Mouse (Mus musculus) kidney, embryonic 15.5 days (tissue): ENCODE results near the gene Hsf2bp. TPM values are rescaled to one million over a fixed set of nuclear protein-coding genes. Genes with fewer than 3 reads are reported as not detected.

ENCODE experiments used
- polyA plus RNA-seq: library from polyadenylated mRNA; unstranded; fragments of >200 nt; fragmentation: Nextera tagmentation; extraction: Ambion mirVana; gene quantifications from 2 replicates; pipeline ENCODE4 v1.2.1, GENCODE M21; 2015

The Hsf2bp gene
- polyA plus RNA-seq, 1 experiment from 2014 or later: 0.70 TPM

Other genes with a start within 250 kb of the Hsf2bp start
- gene Sik1, start 180.5 kb downstream of the Hsf2bp start, polyA plus RNA-seq: 17.5 and 18.5 TPM in 2 replicates
- 71.0 and 73.6 TPM in 2 replicates for gene Rrp1b, start 249 bp downstream of the Hsf2bp start, polyA plus RNA-seq
- 11.9 and 14.9 TPM in 2 replicates for gene Notch3, start 130.5 kb upstream of the Hsf2bp start, polyA plus RNA-seq
- 0.10 and 0.19 TPM in 2 replicates for gene Ephx3, start 153.2 kb upstream of the Hsf2bp start, polyA plus RNA-seq
- 100 and 101 TPM in 2 replicates for gene Brd4, start 248.4 kb upstream of the Hsf2bp start, polyA plus RNA-seq